Mouse (Mus musculus) kidney, postnatal 14 days (tissue): ENCODE measurements around the gene Fgfr2.

Experiments
- DNase-seq: peaks from one replicate; pipeline ENCODE4 v3.0.0; 2022; ENCODE audit warnings: mixed read lengths

Gene Fgfr2

DNA sequence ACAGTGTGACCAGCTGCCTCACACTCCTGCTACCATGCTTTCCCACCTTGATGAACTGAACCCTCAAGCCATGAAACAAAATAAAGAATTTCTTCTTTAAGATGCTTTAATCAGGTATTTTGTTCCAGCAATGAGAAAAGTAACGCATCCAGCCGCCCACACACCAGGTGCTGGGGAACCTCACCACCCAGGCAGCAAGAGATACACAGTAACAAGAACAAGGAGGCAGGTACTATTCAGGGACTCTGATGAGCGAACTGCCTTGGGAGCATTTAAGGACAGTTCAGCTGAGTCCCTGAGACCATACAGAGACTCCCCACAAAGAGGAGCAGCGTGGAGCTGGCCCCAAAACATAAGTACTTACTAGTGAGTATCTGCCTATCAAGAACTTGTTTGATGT lies 1016.3 kb downstream of the Fgfr2 start:
- DNase-seq, result no peak

GRCm38 (mm10) chr7:132105326-132105725 lies 1017.8 kb downstream of the Fgfr2 start:
- DNase-seq, result no peak

GRCm38 (mm10) chr7:132098441-132098840 lies 1024.7 kb downstream of the Fgfr2 start:
- DNase-seq, result no peak

- DNase-seq, result no peak
Observed at GRCm38 (mm10) chr7:132094666-132095065, 1028.5 kb downstream of the Fgfr2 start.

- DNase-seq, result no peak
Observed at GRCm38 (mm10) chr7:132091551-132091950, 1031.6 kb downstream of the Fgfr2 start.

- DNase-seq, result no peak
Observed at GRCm38 (mm10) chr7:132088606-132089005, 1034.5 kb downstream of the Fgfr2 start.

- no peak for DNase-seq
Observed at GRCm38 (mm10) chr7:132088181-132088580, 1035.0 kb downstream of the Fgfr2 start.

DNA sequence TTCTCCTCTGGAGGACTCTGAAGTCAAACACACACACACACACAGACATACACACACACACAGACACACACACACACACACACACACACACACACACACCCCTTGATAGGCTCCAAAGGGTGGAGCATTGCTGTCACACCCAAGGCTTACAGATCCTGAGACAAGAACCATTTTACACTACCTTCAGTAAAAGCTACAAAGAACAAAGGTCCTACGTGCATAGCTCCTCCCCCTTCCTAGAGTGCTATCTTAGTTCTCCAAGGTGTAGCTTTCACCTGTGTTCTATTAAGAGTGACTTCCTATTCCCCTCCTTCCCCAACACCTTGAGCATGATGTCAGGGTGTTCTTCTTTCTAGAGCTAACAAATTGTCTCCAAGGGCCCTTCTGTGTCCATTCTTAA lies 1047.3 kb downstream of the Fgfr2 start:
- DNase-seq, result no peak

DNA sequence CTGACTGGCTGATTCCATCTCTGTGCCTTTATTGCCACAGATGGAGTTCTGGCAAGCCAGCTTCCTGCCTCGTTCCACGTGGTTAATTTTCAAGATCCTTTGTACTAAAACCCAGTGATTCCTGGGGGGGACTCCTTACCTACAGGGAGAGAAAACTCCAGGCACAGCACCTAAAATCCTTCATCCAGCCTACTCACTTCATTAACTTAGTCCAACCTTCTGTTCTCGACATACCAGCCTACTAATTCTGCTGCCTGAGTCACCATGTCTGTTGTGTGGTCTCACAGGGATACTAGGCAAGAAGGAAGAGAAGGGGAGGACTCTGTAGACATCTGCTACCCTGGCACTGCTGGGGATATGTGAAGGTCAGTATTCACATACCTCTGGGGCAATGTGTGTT lies 1048.6 kb downstream of the Fgfr2 start:
- DNase-seq, result no peak

DNA sequence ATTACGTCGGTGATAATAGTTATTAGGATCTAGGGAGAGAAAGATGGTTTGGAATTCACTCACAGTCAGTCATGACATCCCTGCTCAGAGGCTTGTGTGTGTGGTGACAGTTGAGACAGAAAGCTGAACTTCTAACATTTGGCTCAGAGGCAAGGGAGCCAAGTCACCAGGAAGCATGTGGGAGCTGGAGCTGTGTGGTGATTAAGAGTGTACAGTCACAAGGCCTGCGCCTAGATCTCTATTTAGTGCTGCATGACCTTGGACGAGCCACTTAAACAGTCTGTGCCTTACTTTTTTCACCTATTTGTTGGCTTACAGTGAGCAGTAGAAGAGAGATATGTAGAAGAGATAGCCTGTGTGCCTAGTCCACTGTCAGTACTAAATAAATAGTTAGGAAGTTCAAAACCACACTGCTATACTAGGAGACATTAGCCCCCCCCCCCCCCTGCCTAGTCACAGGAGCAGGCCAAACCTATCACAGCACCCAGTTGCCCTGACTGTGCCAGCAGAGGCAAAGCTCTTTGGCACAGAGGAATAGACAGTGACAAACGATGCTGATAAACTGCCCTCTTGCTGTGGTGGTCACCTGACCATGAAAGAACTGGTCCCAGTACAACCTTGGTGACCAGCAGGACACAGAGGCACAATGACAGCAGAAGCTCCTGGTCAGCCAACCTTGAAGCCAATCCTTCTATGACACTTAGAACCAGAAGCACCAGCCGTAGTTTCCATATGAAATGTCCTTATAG lies 1052.1 kb downstream of the Fgfr2 start:
- no peak for DNase-seq

- no peak for DNase-seq
Observed at GRCm38 (mm10) chr7:132067951-132068350, 1055.2 kb downstream of the Fgfr2 start.

- no peak for DNase-seq
Observed at GRCm38 (mm10) chr7:132067511-132067910, 1055.6 kb downstream of the Fgfr2 start.

DNA sequence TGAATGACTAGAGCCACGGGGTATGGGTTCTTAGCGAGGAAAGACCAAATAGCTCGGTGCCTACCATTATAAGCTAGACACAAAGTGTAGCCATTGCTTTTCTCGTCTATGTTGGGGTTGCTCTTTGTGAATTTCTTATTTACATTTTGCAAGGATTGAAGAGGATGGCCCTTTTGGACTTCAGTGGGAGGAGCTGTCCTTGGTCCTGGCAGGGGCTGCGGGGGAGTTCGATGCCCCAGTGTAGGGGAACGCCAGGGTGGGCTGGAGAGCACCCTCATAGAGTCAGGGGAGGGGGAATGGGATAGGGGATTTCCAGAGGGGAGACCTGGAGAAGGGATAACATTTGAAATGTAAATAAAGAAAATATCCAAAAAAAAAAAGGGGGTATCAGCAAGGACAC lies 1063.0 kb downstream of the Fgfr2 start:
- DNase-seq, result no peak

DNA sequence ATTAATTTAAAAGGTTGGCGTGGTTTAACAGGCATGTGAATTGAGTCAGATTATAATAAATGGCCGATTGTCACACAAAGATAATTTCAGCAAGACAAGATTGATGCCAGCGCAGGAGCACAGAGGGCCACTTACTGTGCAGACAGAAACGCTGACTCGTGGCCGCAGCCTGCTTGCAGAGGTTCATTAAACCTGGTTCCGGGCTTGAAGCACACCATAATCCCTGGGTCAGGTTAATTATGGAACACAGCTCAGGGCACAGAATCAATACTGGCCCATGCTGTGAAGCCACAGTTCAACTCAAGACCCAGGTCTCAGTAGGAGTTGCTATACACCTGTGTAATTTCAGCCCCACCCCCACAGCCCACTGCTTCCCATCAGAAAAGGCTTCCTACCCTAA lies 1066.6 kb downstream of the Fgfr2 start:
- DNase-seq, result no peak

- no peak for DNase-seq
Observed at GRCm38 (mm10) chr7:132046662-132047061, 1076.5 kb downstream of the Fgfr2 start.

GRCm38 (mm10) chr7:132031940-132032531 lies 1091.1 kb downstream of the Fgfr2 start:
- DNase-seq, result no peak

DNA sequence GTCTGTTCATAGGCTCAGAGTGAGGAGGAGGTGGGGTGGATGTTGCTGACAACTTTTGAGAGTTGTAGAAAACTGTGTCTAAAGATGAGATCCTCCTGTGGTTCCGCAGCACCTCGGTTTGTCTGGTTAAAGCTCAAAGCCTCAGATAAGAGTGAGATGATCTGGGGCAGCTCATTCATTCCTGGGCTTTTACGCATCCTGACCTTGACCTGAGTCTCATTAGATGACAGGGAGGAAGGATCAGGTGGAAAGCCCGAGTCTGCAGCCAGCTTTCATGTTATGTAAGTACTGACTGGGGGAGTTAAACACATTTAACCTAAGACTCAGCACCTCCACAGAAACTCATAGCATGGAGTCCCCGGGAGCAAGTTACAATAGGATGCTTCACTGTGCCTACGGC lies 1096.5 kb downstream of the Fgfr2 start:
- DNase-seq, result no peak

GRCm38 (mm10) chr7:132025591-132025990 lies 1097.6 kb downstream of the Fgfr2 start:
- DNase-seq, result no peak

- no peak for DNase-seq
Observed at GRCm38 (mm10) chr7:132015933-132016332, 1107.2 kb downstream of the Fgfr2 start.

GRCm38 (mm10) chr7:132015193-132015592 lies 1108.0 kb downstream of the Fgfr2 start:
- DNase-seq, result no peak

DNA sequence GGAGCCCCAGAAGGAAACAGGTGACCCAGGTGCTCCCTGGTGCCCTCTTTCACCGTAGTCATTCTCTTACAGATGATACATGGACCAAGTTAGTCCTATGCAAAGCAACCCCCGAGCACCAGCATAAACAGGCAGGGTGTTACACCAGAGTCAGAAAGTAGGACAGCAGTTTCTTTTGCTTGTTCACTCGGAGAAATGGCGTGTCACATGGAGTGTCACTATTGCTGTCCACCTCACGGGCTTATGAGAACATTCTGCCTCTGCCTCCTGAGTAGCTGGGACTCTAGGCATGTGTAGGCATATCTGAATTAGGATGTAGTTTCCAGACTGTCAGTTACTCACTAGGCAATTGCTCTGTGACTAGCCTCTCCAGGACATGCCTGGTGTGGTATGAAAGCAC lies 1109.2 kb downstream of the Fgfr2 start:
- DNase-seq, result no peak

DNA sequence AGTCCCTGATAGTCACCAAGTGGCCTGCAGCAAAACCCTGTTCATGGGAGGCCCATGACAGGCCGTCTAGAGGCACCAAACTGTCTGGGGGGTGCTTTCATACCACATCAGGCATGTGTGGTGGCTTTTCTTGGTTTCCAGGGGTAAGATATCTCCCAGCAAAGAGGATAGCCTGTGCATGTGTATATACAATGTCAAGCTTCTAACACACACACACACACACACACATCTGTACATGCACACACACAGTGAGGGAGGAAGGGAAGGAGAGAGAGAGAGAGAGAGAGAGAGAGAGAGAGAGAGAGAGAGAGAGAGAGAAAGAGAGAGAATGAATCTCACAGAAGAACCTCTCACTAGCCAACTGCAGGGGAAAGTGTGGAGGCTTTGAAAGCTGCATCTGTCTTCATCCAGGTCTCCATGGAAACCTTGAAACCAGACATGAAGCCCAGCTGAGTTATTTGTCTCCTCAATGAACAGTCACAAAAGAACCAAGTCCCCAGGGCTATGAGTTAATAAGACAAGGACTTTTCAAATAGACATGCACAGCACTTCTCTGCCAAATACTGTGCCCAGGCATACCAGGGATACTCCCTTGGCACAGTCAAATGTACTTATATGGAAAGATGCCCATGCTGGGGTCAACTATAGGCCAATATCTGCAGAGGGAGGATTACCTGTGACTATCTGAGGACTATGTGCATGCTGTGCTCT lies 1110.0 kb downstream of the Fgfr2 start:
- no peak for DNase-seq

DNA sequence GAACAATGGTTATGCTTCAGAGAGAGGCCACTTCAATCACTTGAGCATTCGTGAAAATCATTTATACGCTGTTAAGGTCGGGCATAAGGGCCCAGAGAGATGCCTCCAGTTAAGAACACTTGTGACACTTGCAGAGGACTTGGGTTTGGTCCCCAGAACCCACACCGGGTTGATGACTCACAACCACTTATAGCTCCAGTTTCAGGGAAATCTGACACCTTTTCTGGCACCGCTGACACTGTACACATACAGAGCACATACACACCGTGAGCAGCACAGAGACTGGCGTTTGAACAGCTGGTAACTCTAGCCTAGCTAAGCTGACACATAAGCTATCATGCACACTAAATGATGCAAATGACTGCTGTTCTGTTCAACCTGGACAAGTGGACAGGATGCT lies 1114.1 kb downstream of the Fgfr2 start:
- no peak for DNase-seq
